Mouse (Mus musculus): ENCODE measurements around the gene Olfr67. TPM values are rescaled to one million over a fixed set of nuclear protein-coding genes. Genes with fewer than 3 reads are reported as not detected.
"Not testable (repeated sequence)": the region's sequence is repeated elsewhere in the genome, so short reads cannot be mapped to it uniquely, and the experiment has no call there.

Olfr67 gene
- polyA plus RNA-seq, 1 experiment from 2014 or later, result not detected

- Histone ChIP-seq H3K36me3 (ENCODE audit: control insufficient read depth, insufficient read depth, low read length) (no peaks in the 10 kb centered on the region), H3K4me3 (ENCODE audit: low read depth, low read length) (no peak overlapping the region), H3K27me3 (ENCODE audit: control insufficient read depth, insufficient read depth, low read length) (no peaks in the 10 kb centered on the region), H3K9ac (ENCODE audit: low read length) (no peak overlapping the region), H3K4me2 (replicated peaks; ENCODE audit: low read depth) (no peak overlapping the region), H3K27ac (replicated peaks) (no peak overlapping the region), H3K9me3 (ENCODE audit: control insufficient read depth, low read length) (no peaks in the 10 kb centered on the region), H3K4me1 (replicated peaks; ENCODE audit: control insufficient read depth, insufficient read depth) (no peaks in the 10 kb centered on the region)
- DNase-seq (ENCODE audit: low spot score), result no peak
- TF ChIP-seq EP300 (optimal IDR thresholded peaks at IDR 0.05) (no peak), CTCF (IDR thresholded peaks at IDR 0.05; ENCODE audit: low read depth) (no peak)
- no peak for ATAC-seq (ENCODE audit: low FRiP score, low TSS enrichment)
- WGBS, result 71% methylated on average over 3 of the region's 3 CpGs
Measured at GRCm38 (mm10) chr7:103810746-103811145, 19.1 kb upstream of the Olfr67 start.

GRCm38 (mm10) chr7:103810296-103810695 lies 18.7 kb upstream of the Olfr67 start:
- no peak overlapping the region for H3K9ac ChIP-seq (ENCODE audit: low read length)
- no peaks in the 10 kb centered on the region for H3K36me3 ChIP-seq (ENCODE audit: control insufficient read depth, insufficient read depth, low read length)
- no peak overlapping the region for H3K4me3 ChIP-seq (ENCODE audit: low read depth, low read length)
- H3K27me3 ChIP-seq (ENCODE audit: control insufficient read depth, insufficient read depth, low read length), result no peaks in the 10 kb centered on the region
- no peak overlapping the region for H3K4me2 ChIP-seq (replicated peaks; ENCODE audit: low read depth)
- TF ChIP-seq CTCF (IDR thresholded peaks at IDR 0.05; ENCODE audit: low read depth), result no peak
- no peak for TF ChIP-seq EP300 (optimal IDR thresholded peaks at IDR 0.05)
- ATAC-seq (ENCODE audit: low FRiP score, low TSS enrichment), result no peak
- H3K9me3 ChIP-seq (ENCODE audit: control insufficient read depth, low read length), result no peaks in the 10 kb centered on the region
- 76% methylated on average over 1 of the region's 1 CpGs for WGBS
- DNase-seq (ENCODE audit: low spot score), result no peak
- no peak overlapping the region for H3K27ac ChIP-seq (replicated peaks)
- H3K4me1 ChIP-seq (replicated peaks; ENCODE audit: control insufficient read depth, insufficient read depth), result no peaks in the 10 kb centered on the region

GRCm38 (mm10) chr7:103809801-103810155 lies 18.2 kb upstream of the Olfr67 start:
- Histone ChIP-seq H3K9me3 (ENCODE audit: control insufficient read depth, low read length) (no peaks in the 10 kb centered on the region), H3K4me1 (replicated peaks; ENCODE audit: control insufficient read depth, insufficient read depth) (no peaks in the 10 kb centered on the region), H3K4me2 (replicated peaks; ENCODE audit: low read depth) (no peak overlapping the region), H3K36me3 (ENCODE audit: control insufficient read depth, insufficient read depth, low read length) (no peaks in the 10 kb centered on the region), H3K9ac (ENCODE audit: low read length) (no peak overlapping the region), H3K27me3 (ENCODE audit: control insufficient read depth, insufficient read depth, low read length) (no peaks in the 10 kb centered on the region), H3K4me3 (ENCODE audit: low read depth, low read length) (no peak overlapping the region), H3K27ac (replicated peaks) (no peak overlapping the region)
- TF ChIP-seq CTCF (IDR thresholded peaks at IDR 0.05; ENCODE audit: low read depth), result no peak
- ATAC-seq (ENCODE audit: low FRiP score, low TSS enrichment), result no peak
- DNase-seq (ENCODE audit: low spot score), result no peak
- WGBS, result 63% methylated on average over 1 of the region's 1 CpGs

DNA sequence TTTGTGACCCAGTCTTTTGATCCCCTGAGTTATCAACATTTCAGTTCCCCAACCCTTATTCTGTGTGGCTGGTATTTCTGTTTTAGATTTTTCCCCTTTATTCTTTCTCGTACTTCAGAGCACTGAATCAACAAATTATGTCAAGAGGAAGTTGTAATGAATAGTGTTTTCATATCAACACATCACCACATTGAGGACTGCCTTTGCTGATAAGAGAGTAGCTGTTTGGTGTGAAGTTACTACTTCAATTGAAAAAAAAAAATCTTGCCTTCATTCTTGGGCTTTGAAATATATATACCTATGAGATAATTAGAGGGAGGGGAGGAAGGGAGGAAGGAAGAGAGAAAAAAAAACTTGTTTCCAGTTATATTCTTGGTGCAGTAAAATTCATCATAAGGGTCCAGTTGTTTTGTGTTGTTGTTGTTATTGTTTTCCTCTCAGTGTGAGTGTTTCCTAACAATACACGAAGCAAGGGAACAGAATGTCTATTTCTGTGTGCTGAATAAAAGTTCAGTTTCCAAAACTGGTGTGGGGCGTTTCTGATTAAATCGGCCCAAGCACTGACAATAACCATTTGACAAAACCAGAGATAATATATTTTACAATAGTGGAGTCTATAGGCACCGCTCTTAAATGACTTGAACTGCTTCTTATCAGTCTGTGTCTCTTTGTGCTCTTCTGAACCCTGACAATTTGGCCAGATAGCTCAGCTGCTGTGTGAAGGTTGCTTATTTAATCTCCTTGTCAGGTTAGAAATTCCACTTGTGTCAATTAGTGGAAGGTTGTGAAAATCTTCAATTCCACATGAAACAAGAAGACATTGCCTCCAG lies 17.6 kb upstream of the Olfr67 start:
- no peaks in the 10 kb centered on the region for H3K27me3 ChIP-seq (ENCODE audit: control insufficient read depth, insufficient read depth, low read length)
- no peak for TF ChIP-seq CTCF (IDR thresholded peaks at IDR 0.05; ENCODE audit: low read depth)
- no peak for TF ChIP-seq EP300 (optimal IDR thresholded peaks at IDR 0.05)
- no peak overlapping the region for H3K4me3 ChIP-seq (ENCODE audit: low read depth, low read length)
- H3K9me3 ChIP-seq (ENCODE audit: control insufficient read depth, low read length), result no peaks in the 10 kb centered on the region
- DNase-seq (ENCODE audit: low spot score) (no peak), ATAC-seq (ENCODE audit: low FRiP score, low TSS enrichment) (no peak)
- no peak overlapping the region for H3K9ac ChIP-seq (ENCODE audit: low read length)
- H3K36me3 ChIP-seq (ENCODE audit: control insufficient read depth, insufficient read depth, low read length), result no peaks in the 10 kb centered on the region
- H3K27ac ChIP-seq (replicated peaks), result no peak overlapping the region
- 39% methylated on average over 5 of the region's 5 CpGs for WGBS
- H3K4me1 ChIP-seq (replicated peaks; ENCODE audit: control insufficient read depth, insufficient read depth), result no peaks in the 10 kb centered on the region
- H3K4me2 ChIP-seq (replicated peaks; ENCODE audit: low read depth), result no peak overlapping the region

DNA sequence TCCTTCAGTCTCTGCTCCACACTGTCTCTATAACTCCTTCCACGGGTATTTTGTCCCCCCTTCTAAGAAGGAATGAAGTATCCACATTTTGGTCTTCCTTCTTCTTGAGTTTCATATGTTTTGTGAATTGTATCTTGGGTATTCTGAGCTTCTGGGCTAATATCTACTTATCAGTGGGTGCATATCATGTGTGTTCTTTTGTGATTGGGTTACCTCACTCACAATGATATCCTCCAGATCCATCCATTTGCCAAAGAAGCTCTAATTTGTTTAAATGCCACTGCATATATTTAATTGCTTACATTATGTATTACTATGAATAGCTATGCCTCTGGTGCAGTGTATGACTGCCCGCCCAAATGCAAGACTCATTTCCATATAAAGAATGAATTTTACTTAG lies 16.5 kb upstream of the Olfr67 start:
- not testable (repeated sequence) for DNase-seq (ENCODE audit: low spot score); ATAC-seq (ENCODE audit: low FRiP score, low TSS enrichment); H3K36me3 ChIP-seq (ENCODE audit: control insufficient read depth, insufficient read depth, low read length); H3K4me3 ChIP-seq (ENCODE audit: low read depth, low read length); H3K4me1 ChIP-seq (replicated peaks; ENCODE audit: control insufficient read depth, insufficient read depth); H3K9me3 ChIP-seq (ENCODE audit: control insufficient read depth, low read length); H3K4me2 ChIP-seq (replicated peaks; ENCODE audit: low read depth); H3K27ac ChIP-seq (replicated peaks); H3K9ac ChIP-seq (ENCODE audit: low read length); H3K27me3 ChIP-seq (ENCODE audit: control insufficient read depth, insufficient read depth, low read length)
- 59% methylated on average over 2 of the region's 2 CpGs for WGBS

DNA sequence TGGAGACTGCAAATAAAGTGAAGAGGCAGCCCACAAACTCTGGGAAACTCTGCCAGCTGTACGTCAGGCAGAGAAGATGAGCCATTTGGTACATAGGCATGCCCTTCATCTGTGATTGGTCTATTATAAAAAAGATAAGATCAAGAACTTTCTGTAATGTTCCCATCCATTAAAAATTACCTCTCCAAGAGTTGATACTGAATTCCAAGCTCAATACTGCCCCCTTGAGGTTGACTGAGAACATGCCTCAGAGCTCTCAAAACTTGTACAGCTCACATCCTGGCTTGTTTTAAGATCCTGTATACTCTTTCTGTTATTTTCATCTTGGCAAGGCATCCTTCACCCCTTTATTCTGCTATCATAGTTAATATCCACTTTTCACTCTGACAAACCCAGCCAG lies 15.2 kb upstream of the Olfr67 start:
- Histone ChIP-seq H3K27me3 (ENCODE audit: control insufficient read depth, insufficient read depth, low read length) (no peaks in the 10 kb centered on the region), H3K9me3 (ENCODE audit: control insufficient read depth, low read length) (no peaks in the 10 kb centered on the region), H3K36me3 (ENCODE audit: control insufficient read depth, insufficient read depth, low read length) (no peaks in the 10 kb centered on the region), H3K4me3 (ENCODE audit: low read depth, low read length) (no peak overlapping the region), H3K4me1 (replicated peaks; ENCODE audit: control insufficient read depth, insufficient read depth) (no peaks in the 10 kb centered on the region), H3K27ac (replicated peaks) (no peak overlapping the region), H3K4me2 (replicated peaks; ENCODE audit: low read depth) (no peak overlapping the region), H3K9ac (ENCODE audit: low read length) (no peak overlapping the region)
- 36% methylated on average over 1 of the region's 1 CpGs for WGBS
- TF ChIP-seq EP300 (optimal IDR thresholded peaks at IDR 0.05) (no peak), CTCF (IDR thresholded peaks at IDR 0.05; ENCODE audit: low read depth) (peak; percentile 69)
- ATAC-seq (ENCODE audit: low FRiP score, low TSS enrichment), result no peak
- DNase-seq (ENCODE audit: low spot score), result no peak

Measured in stomach, postnatal 0 days (tissue).